Mouse (Mus musculus): ENCODE measurements around the gene Pgpep1. TPM values are rescaled to one million over a fixed set of nuclear protein-coding genes. Genes with fewer than 3 reads are reported as not detected.

Pgpep1 gene
- polyA plus RNA-seq, 1 experiment from 2014 or later = 60.7 TPM

GRCm38 (mm10) chr8:70673079-70673856 is 13.1 kb upstream of the Pgpep1 start, which contains the start of gene Lsm4:
Gene Lsm4 (plus strand): TSS chr8:70673248.
- under 1% methylated on average over 60 of the region's 60 CpGs for WGBS
- Histone ChIP-seq H3K4me3 (peak within 1 kb of the TSS; percentile 69), H3K4me1 (peaks cover 18% of the 10 kb centered on the region), H3K4me2 (peak within 1 kb of the TSS; percentile 61), H3K27ac (peak within 1 kb of the TSS; percentile 97), H3K27me3 (no peaks in the 10 kb centered on the region), H3K36me3 (peaks cover 15% of the 10 kb centered on the region), H3K9me3 (no peaks in the 10 kb centered on the region), H3K9ac (peak within 1 kb of the TSS; percentile 50)
- ATAC-seq (ENCODE audit: insufficient number of reproducible peaks, low FRiP score, low TSS enrichment, low read depth) = peak; percentile 97

GRCm38 (mm10) chr8:70672325-70673078 is 12.3 kb upstream of the Pgpep1 start:
- WGBS = 38% methylated on average over 19 of the region's 19 CpGs
- Histone ChIP-seq H3K36me3 (0 out of 2 replicates have a peak, but pooled peaks cover 8% of the 10 kb centered on the region), H3K4me1 (peaks cover 18% of the 10 kb centered on the region), H3K4me2 (peak overlapping the region; percentile 46), H3K9ac (peak overlapping the region; percentile 35; the same call in 1 of the 2 replicates), H3K27me3 (no peaks in the 10 kb centered on the region), H3K9me3 (no peaks in the 10 kb centered on the region), H3K4me3 (peak overlapping the region; percentile 69), H3K27ac (peak overlapping the region; percentile 81)
- no peak for ATAC-seq (ENCODE audit: insufficient number of reproducible peaks, low FRiP score, low TSS enrichment, low read depth)

- no peak overlapping the region for H3K9ac ChIP-seq
- no peaks in the 10 kb centered on the region for H3K9me3 ChIP-seq
- H3K4me2 ChIP-seq = no peak overlapping the region
- H3K36me3 ChIP-seq = 0 out of 2 replicates have a peak, but pooled peaks cover 5% of the 10 kb centered on the region
- H3K4me3 ChIP-seq = no peak overlapping the region
- H3K27ac ChIP-seq = no peak overlapping the region
- no peak for ATAC-seq (ENCODE audit: insufficient number of reproducible peaks, low FRiP score, low TSS enrichment, low read depth)
- no peaks in the 10 kb centered on the region for H3K27me3 ChIP-seq
- peaks cover 18% of the 10 kb centered on the region for H3K4me1 ChIP-seq
- 72% methylated on average over 10 of the region's 10 CpGs for WGBS
These were observed 11.6 kb upstream of the Pgpep1 start for GRCm38 (mm10) chr8:70671615-70672324.

- 67% methylated on average over 5 of the region's 5 CpGs for WGBS
- no peak overlapping the region for H3K4me2 ChIP-seq
- no peaks in the 10 kb centered on the region for H3K9me3 ChIP-seq
- peak overlapping the region; percentile 22; the same call in 1 of the 2 replicates for H3K27ac ChIP-seq
- H3K4me1 ChIP-seq = no peaks in the 10 kb centered on the region
- no peaks in the 10 kb centered on the region for H3K27me3 ChIP-seq
- H3K4me3 ChIP-seq = no peak overlapping the region
- ATAC-seq (ENCODE audit: insufficient number of reproducible peaks, low FRiP score, low TSS enrichment, low read depth) = no peak
- no peaks in the 10 kb centered on the region for H3K36me3 ChIP-seq
- no peak overlapping the region for H3K9ac ChIP-seq
These were observed 6.9 kb upstream of the Pgpep1 start for GRCm38 (mm10) chr8:70667071-70667470.

- Histone ChIP-seq H3K27me3 (no peaks in the 10 kb centered on the region), H3K4me3 (no peak overlapping the region), H3K36me3 (no peaks in the 10 kb centered on the region), H3K9me3 (no peaks in the 10 kb centered on the region), H3K9ac (no peak overlapping the region), H3K4me2 (no peak overlapping the region), H3K4me1 (peaks cover under 1% of the 10 kb centered on the region), H3K27ac (no peak overlapping the region)
- ATAC-seq (ENCODE audit: insufficient number of reproducible peaks, low FRiP score, low TSS enrichment, low read depth) = no peak
- WGBS = 60% methylated on average over 2 of the region's 2 CpGs
These were observed 5.4 kb upstream of the Pgpep1 start for GRCm38 (mm10) chr8:70665599-70665998.

- Histone ChIP-seq H3K27ac (no peak overlapping the region), H3K4me3 (no peak overlapping the region), H3K9me3 (no peaks in the 10 kb centered on the region), H3K4me2 (no peak overlapping the region), H3K4me1 (peaks cover 9% of the 10 kb centered on the region), H3K9ac (no peak overlapping the region), H3K27me3 (no peaks in the 10 kb centered on the region), H3K36me3 (no peaks in the 10 kb centered on the region)
- no peak for ATAC-seq (ENCODE audit: insufficient number of reproducible peaks, low FRiP score, low TSS enrichment, low read depth)
- 54% methylated on average over 3 of the region's 3 CpGs for WGBS
These were observed 4.4 kb upstream of the Pgpep1 start for GRCm38 (mm10) chr8:70664631-70665030.

- WGBS = 72% methylated on average over 4 of the region's 4 CpGs
- Histone ChIP-seq H3K9me3 (no peaks in the 10 kb centered on the region), H3K27ac (no peak overlapping the region), H3K36me3 (no peaks in the 10 kb centered on the region), H3K9ac (no peak overlapping the region), H3K4me2 (no peak overlapping the region), H3K4me1 (peaks cover 13% of the 10 kb centered on the region), H3K27me3 (no peaks in the 10 kb centered on the region), H3K4me3 (no peak overlapping the region)
- ATAC-seq (ENCODE audit: insufficient number of reproducible peaks, low FRiP score, low TSS enrichment, low read depth) = no peak
These were observed 3.5 kb upstream of the Pgpep1 start for GRCm38 (mm10) chr8:70663691-70664090.

GRCm38 (mm10) chr8:70659604-70660272 is 450 bp downstream of the Pgpep1 start:
- Histone ChIP-seq H3K9me3 (no peaks in the 10 kb centered on the region), H3K36me3 (peaks cover 22% of the 10 kb centered on the region), H3K27me3 (no peaks in the 10 kb centered on the region), H3K4me2 (peak overlapping the region; percentile 92), H3K4me1 (peaks cover 26% of the 10 kb centered on the region), H3K9ac (peak overlapping the region; percentile 74), H3K4me3 (peak overlapping the region; percentile 73), H3K27ac (peak overlapping the region; percentile 85)
- under 1% methylated on average over 44 of the region's 44 CpGs for WGBS
- peak; percentile 96 for ATAC-seq (ENCODE audit: insufficient number of reproducible peaks, low FRiP score, low TSS enrichment, low read depth)

- ATAC-seq (ENCODE audit: insufficient number of reproducible peaks, low FRiP score, low TSS enrichment, low read depth) = peak; percentile 26
- H3K36me3 ChIP-seq = peaks cover 26% of the 10 kb centered on the region
- H3K27me3 ChIP-seq = no peaks in the 10 kb centered on the region
- peak overlapping the region; percentile 74 for H3K9ac ChIP-seq
- no peaks in the 10 kb centered on the region for H3K9me3 ChIP-seq
- 2% methylated on average over 31 of the region's 31 CpGs for WGBS
- H3K4me2 ChIP-seq = peak overlapping the region; percentile 92
- peak overlapping the region; percentile 79 for H3K27ac ChIP-seq
- H3K4me1 ChIP-seq = peaks cover 26% of the 10 kb centered on the region
- H3K4me3 ChIP-seq = peak overlapping the region; percentile 73
These were observed 1.1 kb downstream of the Pgpep1 start for GRCm38 (mm10) chr8:70658897-70659603.

- Histone ChIP-seq H3K4me1 (peaks cover 26% of the 10 kb centered on the region), H3K27ac (no peak overlapping the region), H3K9ac (no peak overlapping the region), H3K27me3 (no peaks in the 10 kb centered on the region), H3K36me3 (peaks cover 29% of the 10 kb centered on the region), H3K4me3 (no peak overlapping the region), H3K4me2 (no peak overlapping the region), H3K9me3 (no peaks in the 10 kb centered on the region)
- WGBS = 85% methylated on average over 2 of the region's 2 CpGs
- no peak for ATAC-seq (ENCODE audit: insufficient number of reproducible peaks, low FRiP score, low TSS enrichment, low read depth)
These were observed 2.4 kb downstream of the Pgpep1 start for GRCm38 (mm10) chr8:70657739-70658138.

GRCm38 (mm10) chr8:70657214-70657613 is 3.0 kb downstream of the Pgpep1 start:
- no peak for ATAC-seq (ENCODE audit: insufficient number of reproducible peaks, low FRiP score, low TSS enrichment, low read depth)
- H3K9me3 ChIP-seq = no peaks in the 10 kb centered on the region
- H3K9ac ChIP-seq = no peak overlapping the region
- WGBS = 87% methylated on average over 3 of the region's 3 CpGs
- no peaks in the 10 kb centered on the region for H3K27me3 ChIP-seq
- H3K4me1 ChIP-seq = peaks cover 26% of the 10 kb centered on the region
- no peak overlapping the region for H3K27ac ChIP-seq
- no peak overlapping the region for H3K4me3 ChIP-seq
- H3K36me3 ChIP-seq = peaks cover 34% of the 10 kb centered on the region
- no peak overlapping the region for H3K4me2 ChIP-seq
